Mouse (Mus musculus): ENCODE results near the gene Tmem119.
"Not testable (repeated sequence)": the region's sequence is repeated elsewhere in the genome, so short reads cannot be mapped to it uniquely, and the experiment has no call there.

Tmem119 gene

GRCm38 (mm10) chr5:113815638-113816152 lies 15.4 kb upstream of the Tmem119 start:
- DNase-seq (ENCODE audit: low spot score) = peak; percentile 46

GRCm38 (mm10) chr5:113815041-113815389 lies 14.7 kb upstream of the Tmem119 start:
- no peak for DNase-seq (ENCODE audit: low spot score)

- no peak for DNase-seq (ENCODE audit: low spot score)
Measured at GRCm38 (mm10) chr5:113814111-113815040, 14.1 kb upstream of the Tmem119 start.

DNA sequence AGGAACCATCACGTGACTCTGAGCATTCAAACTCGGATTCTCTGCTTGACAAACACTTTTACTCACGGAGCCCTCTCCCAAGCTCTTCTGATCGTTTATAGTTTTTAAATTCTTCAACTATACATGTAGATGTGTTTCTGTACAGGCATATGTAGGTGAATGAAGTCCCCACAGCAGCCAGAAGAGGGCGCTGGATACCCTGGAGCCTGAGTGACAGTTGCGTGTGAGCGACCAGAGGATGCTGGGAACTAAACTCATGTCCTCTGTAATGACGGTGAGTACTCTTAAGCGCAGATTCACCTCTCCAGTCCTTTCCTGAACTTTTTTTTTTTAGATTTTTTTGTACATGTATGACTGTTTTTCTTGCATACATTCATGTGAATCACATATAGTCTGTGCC lies 13.3 kb upstream of the Tmem119 start:
- DNase-seq (ENCODE audit: low spot score) = no peak

- no peak for DNase-seq (ENCODE audit: low spot score)
Measured at GRCm38 (mm10) chr5:113812638-113813037, 12.3 kb upstream of the Tmem119 start.

DNA sequence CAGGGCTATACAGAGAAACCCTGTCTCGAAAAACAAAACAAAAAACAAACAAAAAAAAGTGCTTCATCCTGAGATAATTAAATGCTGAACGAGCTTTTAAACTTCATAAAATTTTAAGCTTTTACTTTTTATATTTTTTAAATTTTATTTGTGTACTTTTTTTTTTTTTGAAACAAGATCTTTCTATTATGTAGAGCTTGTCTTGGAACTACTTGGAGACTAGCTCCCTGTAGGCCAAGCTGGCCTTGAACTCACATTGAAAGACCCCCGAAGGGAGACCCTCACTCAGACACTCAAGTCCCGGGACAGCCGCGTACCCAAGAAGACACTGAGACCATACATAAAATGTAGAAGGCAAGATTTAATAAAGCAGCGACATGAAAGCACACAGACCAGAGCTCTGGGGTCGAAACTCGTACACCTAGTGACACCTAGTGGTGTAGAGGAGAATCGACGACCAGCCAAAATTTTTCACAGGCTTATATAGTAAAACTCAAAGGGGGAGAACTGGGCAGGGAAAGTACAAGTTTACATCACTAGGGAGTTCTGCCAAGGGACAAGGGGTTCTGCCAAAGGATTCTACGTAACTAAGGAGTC lies 11.6 kb upstream of the Tmem119 start:
- DNase-seq (ENCODE audit: low spot score) = not testable (repeated sequence)

DNA sequence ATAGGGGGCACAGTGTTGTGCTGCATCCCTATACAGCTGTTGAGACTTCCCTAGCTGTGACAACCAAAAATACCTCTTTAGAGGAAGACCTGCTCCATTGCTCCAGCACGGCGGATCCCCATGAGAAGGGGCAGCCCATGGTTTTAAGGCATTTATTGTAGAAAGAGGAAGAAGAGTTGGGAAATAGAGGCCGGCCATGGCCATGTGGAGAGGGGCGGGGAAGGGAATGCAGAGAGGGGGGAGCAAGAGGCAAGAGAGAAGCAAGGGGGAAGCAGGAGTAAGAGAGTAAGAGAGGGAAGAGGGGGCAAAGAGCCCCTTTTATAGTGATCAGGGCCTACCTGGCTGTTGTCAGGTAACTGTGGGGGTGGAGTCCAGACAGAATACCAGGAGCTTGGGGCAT lies 9.8 kb upstream of the Tmem119 start:
- DNase-seq (ENCODE audit: low spot score) = no peak

- DNase-seq (ENCODE audit: low spot score) = no peak
Measured at GRCm38 (mm10) chr5:113808177-113808576, 7.9 kb upstream of the Tmem119 start.

GRCm38 (mm10) chr5:113807712-113808111 lies 7.4 kb upstream of the Tmem119 start:
- DNase-seq (ENCODE audit: low spot score) = no peak

DNA sequence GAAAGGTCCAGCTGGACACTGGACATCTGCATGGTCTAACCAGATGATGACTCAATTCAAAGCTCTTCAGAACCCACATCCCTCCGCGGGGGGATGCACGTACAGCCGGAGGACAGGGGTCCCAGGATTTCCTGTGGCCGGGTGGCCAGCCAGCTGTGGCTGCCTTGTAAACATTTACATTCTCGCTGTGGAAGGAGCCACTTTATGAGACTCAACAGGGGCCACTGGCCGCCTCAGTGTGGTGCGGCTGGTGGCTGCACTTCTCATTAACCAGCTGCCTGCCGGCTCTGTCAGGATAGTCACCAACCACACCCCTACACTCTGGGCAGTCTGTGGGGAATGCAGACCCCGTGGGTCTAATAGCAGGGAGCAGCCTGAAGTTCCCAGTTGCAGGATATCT lies 6.1 kb upstream of the Tmem119 start:
- no peak for DNase-seq (ENCODE audit: low spot score)

GRCm38 (mm10) chr5:113805301-113805700 lies 5.0 kb upstream of the Tmem119 start:
- DNase-seq (ENCODE audit: low spot score) = no peak

DNA sequence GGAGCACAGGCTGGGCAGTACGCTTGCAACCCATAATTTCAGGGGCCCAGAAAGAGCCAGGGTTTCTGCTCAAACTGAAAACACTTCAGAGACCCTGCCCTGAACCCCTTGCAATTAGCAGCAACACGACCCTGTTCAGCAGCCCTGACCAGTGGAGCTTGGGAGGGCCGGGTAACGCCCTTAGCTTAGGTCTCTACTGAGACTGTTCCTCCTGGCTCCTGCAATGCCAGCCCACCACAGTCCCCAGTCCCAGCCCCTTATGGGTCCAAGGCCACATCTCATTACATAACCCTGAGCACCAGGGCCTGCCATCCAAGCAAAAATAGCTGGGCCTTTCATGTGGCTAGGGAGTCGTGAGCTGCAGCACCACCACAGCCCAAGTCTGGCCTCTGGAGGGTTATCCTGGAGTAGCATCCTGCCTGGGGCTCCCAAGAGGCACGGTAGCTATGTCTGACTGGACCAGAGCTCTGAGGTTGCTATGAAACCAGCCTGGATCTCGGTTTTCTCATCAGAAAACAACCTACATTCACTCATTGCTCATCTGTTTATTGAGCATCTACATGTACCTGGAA lies 4.2 kb upstream of the Tmem119 start:
- DNase-seq (ENCODE audit: low spot score) = no peak

GRCm38 (mm10) chr5:113799691-113800090 lies 625 bp downstream of the Tmem119 start:
- no peak for DNase-seq (ENCODE audit: low spot score)

DNA sequence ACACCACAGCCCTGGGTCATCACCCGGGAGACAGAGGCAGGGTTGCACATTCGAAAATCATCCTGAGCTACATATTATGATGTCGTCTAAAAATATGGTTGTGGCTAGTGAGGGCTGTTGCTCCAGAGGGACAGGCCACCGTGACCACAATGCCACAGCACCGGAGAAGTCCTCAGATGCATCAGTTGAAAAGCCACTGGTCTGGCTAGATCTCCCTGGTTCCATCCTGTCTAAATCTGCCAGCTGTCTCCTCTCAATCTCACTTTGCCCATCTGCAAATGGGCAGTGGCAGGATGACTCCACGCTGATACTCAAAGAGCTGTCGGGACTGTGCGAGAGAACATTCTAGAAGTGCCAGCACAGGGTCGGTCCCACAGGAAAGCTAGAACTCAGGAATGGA lies 1.8 kb downstream of the Tmem119 start:
- DNase-seq (ENCODE audit: low spot score) = no peak

DNA sequence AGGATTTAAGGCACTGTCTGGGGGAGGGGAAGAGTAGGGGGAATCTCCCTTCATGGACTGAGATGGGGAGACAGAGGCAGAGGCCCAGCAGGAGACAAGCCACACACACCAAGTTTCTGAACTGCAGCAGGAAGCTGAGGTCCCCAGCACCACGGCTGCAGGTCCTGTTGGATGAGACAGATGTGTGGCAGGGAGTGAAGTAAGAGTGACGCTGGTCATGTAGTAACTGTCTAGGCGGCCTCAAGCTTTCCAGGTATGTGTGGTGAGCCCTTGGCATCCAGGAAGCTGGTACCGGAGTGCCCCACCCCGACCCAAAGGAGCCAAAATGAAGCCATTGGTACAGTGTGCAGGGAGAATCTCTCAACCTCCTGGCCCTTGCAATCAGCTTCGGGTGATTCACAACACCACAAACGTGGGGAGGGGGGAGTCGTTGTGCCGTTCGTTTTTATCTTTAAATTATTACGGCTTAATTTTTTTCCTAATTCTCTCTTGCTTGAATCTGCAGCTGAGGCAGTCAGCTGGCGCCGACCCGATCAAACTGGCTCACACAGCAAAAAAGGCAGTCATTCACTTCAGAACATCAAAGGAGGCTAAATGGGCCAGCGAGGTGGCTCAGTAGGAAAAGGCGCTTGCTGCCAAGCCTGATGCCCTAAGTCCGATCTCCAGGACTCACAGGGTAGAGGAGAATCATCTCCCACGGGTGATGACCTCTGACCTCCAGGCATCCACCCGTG lies 3.0 kb downstream of the Tmem119 start:
- no peak for DNase-seq (ENCODE audit: low spot score)

DNA sequence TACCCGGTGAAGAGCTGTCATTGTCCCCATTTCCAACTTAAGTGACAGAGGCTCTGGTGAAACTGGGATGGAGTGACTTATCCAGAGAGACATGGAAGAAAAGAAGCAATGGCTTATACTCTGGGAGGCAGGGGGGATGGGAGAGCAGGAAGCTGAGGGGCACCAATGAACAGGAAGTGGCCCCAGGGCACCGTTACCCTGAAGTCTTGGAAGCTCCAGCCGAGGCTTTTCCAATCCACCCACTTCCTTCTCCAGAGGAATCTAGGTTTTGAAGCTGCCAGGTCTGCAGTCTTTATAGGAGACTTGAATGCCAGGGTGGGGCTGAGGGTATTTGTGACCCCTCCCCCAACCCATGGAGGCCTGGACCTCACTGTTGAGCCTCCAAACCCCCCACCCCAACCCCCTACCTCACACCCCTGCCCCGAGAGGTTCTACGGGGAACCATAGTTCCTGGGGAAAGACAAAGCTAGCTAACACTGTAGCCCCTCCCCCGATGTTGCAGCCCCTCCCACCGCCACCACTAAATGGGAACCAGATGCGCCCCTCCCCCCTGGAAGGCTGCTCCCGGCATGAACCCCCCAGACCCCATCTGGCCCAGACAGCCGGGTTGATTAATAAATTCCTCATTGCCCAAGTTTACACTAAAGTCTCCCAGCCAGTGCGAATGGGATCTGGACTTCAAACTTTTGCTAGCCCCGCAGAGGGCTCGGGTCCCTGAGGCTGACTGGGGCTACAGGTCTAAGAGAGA lies 3.7 kb downstream of the Tmem119 start:
- no peak for DNase-seq (ENCODE audit: low spot score)

- no peak for DNase-seq (ENCODE audit: low spot score)
Measured at GRCm38 (mm10) chr5:113791197-113792095, 8.9 kb downstream of the Tmem119 start.

GRCm38 (mm10) chr5:113790453-113791196 lies 9.7 kb downstream of the Tmem119 start:
- no peak for DNase-seq (ENCODE audit: low spot score)

GRCm38 (mm10) chr5:113789075-113789788 lies 11.1 kb downstream of the Tmem119 start:
- DNase-seq (ENCODE audit: low spot score) = no peak

Data from ovary, postnatal 10 days (tissue).